Mouse (Mus musculus) spleen, adult 2 months (tissue): Measurements from ENCODE around the gene Chd4. TPM values are rescaled to one million over a fixed set of nuclear protein-coding genes. Genes with fewer than 3 reads are reported as not detected.
A peak's percentile ranks its signal among the peaks of the same experiment; 100 is the strongest.

Experiments used
- DNase-seq, 2 experiments: peaks; one replicate each; pipeline versions ENCODE4 v3.0.0 to v3.0.0-alpha.2; 2012 to 2021; ENCODE audit warnings: low spot score in 2 of 2, low read depth in 1 of 2
- H3K27ac ChIP-seq: fragments of 200-500 bp; 2 replicates; pipeline ENCODE4 v1.5.1; 2012; ENCODE audit warnings: low read length, inconsistent platforms; ENCODE audit not compliant: insufficient read depth
- H3K27me3 ChIP-seq: fragments of 200-500 bp; 2 replicates; pipeline ENCODE4 v1.6.1; 2012; ENCODE audit warnings: mild to moderate bottlenecking, moderate library complexity, low read length, inconsistent platforms; ENCODE audit not compliant: control insufficient read depth, insufficient read depth
- H3K36me3 ChIP-seq: fragments of 200-500 bp; 2 replicates; pipeline ENCODE4 v1.6.1; 2012; ENCODE audit warnings: mild to moderate bottlenecking, low read length, inconsistent platforms; ENCODE audit not compliant: control insufficient read depth, insufficient read depth
- H3K4me1 ChIP-seq: fragments of 200-500 bp; 2 replicates; pipeline ENCODE4 v1.6.1; 2011; ENCODE audit warnings: inconsistent platforms; ENCODE audit not compliant: control insufficient read depth, insufficient read depth, insufficient read length
- H3K4me3 ChIP-seq: fragments of 200-500 bp; 2 replicates; pipeline ENCODE4 v1.5.1; 2011; ENCODE audit warnings: mild to moderate bottlenecking, inconsistent platforms; ENCODE audit not compliant: insufficient read depth, insufficient read length; ENCODE audit errors: extremely low read depth
- CTCF ChIP-seq: fragments of 200-500 bp; IDR thresholded peaks from 2 replicates; pipeline ENCODE4 v1.5.1; 2011; ENCODE audit warnings: mild to moderate bottlenecking, inconsistent platforms; ENCODE audit not compliant: insufficient read depth, insufficient read length, insufficient replicate concordance; ENCODE audit errors: extremely low read depth
- POLR2A ChIP-seq: fragments of 200-500 bp; IDR thresholded peaks from 2 replicates; pipeline ENCODE4 v1.6.1; 2011; ENCODE audit warnings: low read depth, low read length, inconsistent platforms
- WGBS: fragments of 180-500 bp; shearing (Covaris S2); methylation state at CpG from one replicate; pipeline ENCODE4 v1.1.7; 2018; 5-methylcytosine and 5-hydroxymethylcytosine counted together
- polyA plus RNA-seq: library from polyadenylated mRNA; depleted of rRNA; stranded (reverse); fragments of >200 nt; gene quantifications from 2 replicates; pipeline ENCODE4 v1.2.3, GENCODE M21; 2012

Chd4 gene
- polyA plus RNA-seq, 1 experiment, result 87.4 TPM

GRCm38 (mm10) chr6:125139747-125140146 lies 44.0 kb downstream of the Chd4 start:
- no peaks in the 10 kb centered on the region; the same call in 1 of the 2 replicates for H3K4me1 ChIP-seq

GRCm38 (mm10) chr6:125142436-125142835 lies 46.7 kb downstream of the Chd4 start:
- H3K36me3 ChIP-seq, result peaks cover 22% of the 10 kb centered on the region
- H3K4me3 ChIP-seq, result no peak overlapping the region
- WGBS, result 91% methylated on average over 8 of the region's 8 CpGs
- no peaks in the 10 kb centered on the region for H3K27me3 ChIP-seq
- DNase-seq, result no peak
- TF ChIP-seq CTCF, result no peak
- no peak for TF ChIP-seq POLR2A
- peaks cover 11% of the 10 kb centered on the region; the same call in 1 of the 2 replicates for H3K4me1 ChIP-seq
- H3K27ac ChIP-seq, result no peak overlapping the region

More at GRCm38 (mm10) chr6:125139747-125140146, 44.0 kb downstream of the Chd4 start:
- no peak overlapping the region for H3K27ac ChIP-seq
- no peak for DNase-seq
- H3K4me3 ChIP-seq, result no peak overlapping the region
- H3K36me3 ChIP-seq, result peaks cover 35% of the 10 kb centered on the region
- TF ChIP-seq CTCF (no peak), POLR2A (no peak)
- 94% methylated on average over 7 of the region's 7 CpGs for WGBS
- H3K27me3 ChIP-seq, result no peaks in the 10 kb centered on the region

GRCm38 (mm10) chr6:125143128-125143527 lies 47.3 kb downstream of the Chd4 start:
- Histone ChIP-seq H3K36me3 (peaks cover 19% of the 10 kb centered on the region), H3K27ac (no peak overlapping the region)
- TF ChIP-seq POLR2A (no peak), CTCF (no peak)

GRCm38 (mm10) chr6:125143904-125144303 lies 48.1 kb downstream of the Chd4 start:
- Histone ChIP-seq H3K27me3 (no peaks in the 10 kb centered on the region), H3K4me3 (no peak overlapping the region), H3K4me1 (peaks cover 17% of the 10 kb centered on the region; the same call in 1 of the 2 replicates), H3K36me3 (peaks cover 16% of the 10 kb centered on the region), H3K27ac (no peak overlapping the region)
- WGBS, result 90% methylated on average over 9 of the region's 9 CpGs
- DNase-seq, result no peak
- TF ChIP-seq CTCF (no peak), POLR2A (no peak)

More at GRCm38 (mm10) chr6:125143128-125143527, 47.3 kb downstream of the Chd4 start:
- WGBS, result 75% methylated on average over 3 of the region's 3 CpGs
- Histone ChIP-seq H3K4me1 (peaks cover 12% of the 10 kb centered on the region; the same call in 1 of the 2 replicates), H3K4me3 (no peak overlapping the region), H3K27me3 (no peaks in the 10 kb centered on the region)
- no peak for DNase-seq

GRCm38 (mm10) chr6:125145001-125145400 lies 49.2 kb downstream of the Chd4 start, which contains the start of gene Iffo1:
Iffo1 (plus strand) TSS chr6:125145241.
- Histone ChIP-seq H3K4me1 (peaks cover 17% of the 10 kb centered on the region; the same call in 1 of the 2 replicates), H3K27ac (peak within 1 kb of the TSS; percentile 54), H3K36me3 (peaks cover 10% of the 10 kb centered on the region), H3K4me3 (peak within 1 kb of the TSS; percentile 91), H3K27me3 (no peaks in the 10 kb centered on the region)
- 0 out of 2 replicates have a peak, but pooled peaks have one; percentile 4 for TF ChIP-seq CTCF
- TF ChIP-seq POLR2A, result 0 out of 2 replicates have a peak, but pooled peaks have one; percentile 24
- WGBS, result 1% methylated on average over 16 of the region's 16 CpGs
- DNase-seq, result peak; percentile 70 to 86

GRCm38 (mm10) chr6:125145479-125145951 lies 49.7 kb downstream of the Chd4 start:
- H3K4me3 ChIP-seq, result peak overlapping the region; percentile 91
- H3K4me1 ChIP-seq, result peaks cover 17% of the 10 kb centered on the region; the same call in 1 of the 2 replicates
- peak overlapping the region; percentile 54 for H3K27ac ChIP-seq
- H3K27me3 ChIP-seq, result no peaks in the 10 kb centered on the region
- DNase-seq, result no peak
- TF ChIP-seq POLR2A, result no peak
- TF ChIP-seq CTCF, result no peak
- H3K36me3 ChIP-seq, result peaks cover 6% of the 10 kb centered on the region
- WGBS, result 1% methylated on average over 35 of the region's 35 CpGs

- peak overlapping the region; percentile 44 for H3K27ac ChIP-seq
- 54% methylated on average over 7 of the region's 7 CpGs for WGBS
- no peak for DNase-seq
- TF ChIP-seq POLR2A (no peak), CTCF (no peak)
- no peaks in the 10 kb centered on the region; the same call in 1 of the 2 replicates for H3K36me3 ChIP-seq
- H3K4me1 ChIP-seq, result peaks cover 17% of the 10 kb centered on the region; the same call in 1 of the 2 replicates
- no peaks in the 10 kb centered on the region for H3K27me3 ChIP-seq
- H3K4me3 ChIP-seq, result peak overlapping the region; percentile 91; the same call in 1 of the 2 replicates
These were observed 50.4 kb downstream of the Chd4 start for GRCm38 (mm10) chr6:125146148-125146547.
